Mouse (Mus musculus): ENCODE measurements around the gene Vegfc. TPM values are rescaled to one million over a fixed set of nuclear protein-coding genes. Genes with fewer than 3 reads are reported as not detected.

The Vegfc gene
- total and polyA plus RNA-seq, 3 experiments, result 2.7 to 6.8 (median 5.1) TPM

DNA sequence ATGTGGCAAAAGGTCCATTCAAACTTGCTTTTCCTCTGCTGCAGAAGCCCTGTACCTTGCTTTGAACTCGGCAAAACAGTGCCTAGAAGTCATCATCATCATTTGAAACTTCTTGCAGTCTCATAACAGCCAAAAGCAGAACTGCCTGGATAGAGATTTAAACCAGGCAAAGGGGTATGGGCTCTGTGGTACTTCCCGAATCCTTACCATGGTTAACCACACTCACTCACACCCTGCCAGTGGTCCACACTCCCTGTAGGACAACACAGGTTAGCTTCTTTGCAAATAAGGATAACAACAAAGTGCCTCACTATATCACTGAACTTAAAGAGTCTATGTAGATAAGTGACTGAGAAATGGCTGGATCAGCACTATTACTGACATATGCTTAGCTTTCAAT lies 9.7 kb downstream of the Vegfc start:
- H3K4me3 ChIP-seq, result no peak overlapping the region
- no peaks in the 10 kb centered on the region for H3K79me2 ChIP-seq (replicated peaks; ENCODE audit: control insufficient read depth, insufficient read depth, low read length)
- intact Hi-C loops (cut with DNase I), result no loop called here
- H3K9ac ChIP-seq (ENCODE audit: low read depth, low read length), result no peak overlapping the region
- peaks cover 2% of the 10 kb centered on the region for H3K4me1 ChIP-seq (ENCODE audit: control insufficient read depth, insufficient read depth, low read length)
- no peak for DNase-seq
- no peaks in the 10 kb centered on the region for H3K36me3 ChIP-seq (ENCODE audit: control insufficient read depth, insufficient read depth, low read length)
- no peaks in the 10 kb centered on the region for H3K27me3 ChIP-seq (ENCODE audit: control insufficient read depth, insufficient read depth, low read length)
- 75% methylated on average over 2 of the region's 2 CpGs for WGBS
- no peak overlapping the region for H3K27ac ChIP-seq
- no peak for TF ChIP-seq EP300 (IDR thresholded peaks at IDR 0.05; ENCODE audit: insufficient read depth, low read depth, low read length)
- no peak for TF ChIP-seq POLR2A (IDR thresholded peaks at IDR 0.05; ENCODE audit: insufficient read depth, low read depth, low read length)
- TF ChIP-seq CTCF (IDR thresholded peaks at IDR 0.05), result no peak

DNA sequence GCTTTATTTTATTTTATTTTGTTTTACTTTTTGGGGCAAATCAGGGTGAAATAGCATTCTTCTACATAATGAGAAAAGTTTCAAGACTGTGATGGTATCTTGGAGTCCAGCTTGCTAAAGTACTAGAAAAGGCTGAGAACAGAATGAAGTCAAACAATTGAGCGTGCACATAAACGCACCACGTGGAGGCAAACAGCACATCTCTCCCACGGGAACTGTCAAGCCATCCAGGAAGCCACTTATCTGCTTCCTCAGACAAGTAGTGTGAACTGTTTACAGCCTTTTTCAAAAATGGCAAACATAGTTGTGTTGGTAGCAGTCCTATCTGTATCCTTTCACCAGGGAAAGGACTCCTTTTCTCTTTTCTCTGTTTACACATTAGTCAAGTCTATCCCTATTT lies 11.8 kb downstream of the Vegfc start:
- Histone ChIP-seq H3K36me3 (ENCODE audit: control insufficient read depth, insufficient read depth, low read length) (no peaks in the 10 kb centered on the region), H3K4me3 (no peak overlapping the region), H3K9ac (ENCODE audit: low read depth, low read length) (no peak overlapping the region), H3K4me1 (ENCODE audit: control insufficient read depth, insufficient read depth, low read length) (peaks cover 2% of the 10 kb centered on the region), H3K27me3 (ENCODE audit: control insufficient read depth, insufficient read depth, low read length) (no peaks in the 10 kb centered on the region), H3K27ac (no peak overlapping the region), H3K79me2 (replicated peaks; ENCODE audit: control insufficient read depth, insufficient read depth, low read length) (no peaks in the 10 kb centered on the region)
- DNase-seq, result peak in 1 of 2 experiments; percentile 6
- intact Hi-C loops (cut with DNase I), result no loop called here
- TF ChIP-seq POLR2A (IDR thresholded peaks at IDR 0.05; ENCODE audit: insufficient read depth, low read depth, low read length) (no peak), CTCF (IDR thresholded peaks at IDR 0.05) (no peak), EP300 (IDR thresholded peaks at IDR 0.05; ENCODE audit: insufficient read depth, low read depth, low read length) (no peak)
- 26% methylated on average over 4 of the region's 4 CpGs for WGBS

DNA sequence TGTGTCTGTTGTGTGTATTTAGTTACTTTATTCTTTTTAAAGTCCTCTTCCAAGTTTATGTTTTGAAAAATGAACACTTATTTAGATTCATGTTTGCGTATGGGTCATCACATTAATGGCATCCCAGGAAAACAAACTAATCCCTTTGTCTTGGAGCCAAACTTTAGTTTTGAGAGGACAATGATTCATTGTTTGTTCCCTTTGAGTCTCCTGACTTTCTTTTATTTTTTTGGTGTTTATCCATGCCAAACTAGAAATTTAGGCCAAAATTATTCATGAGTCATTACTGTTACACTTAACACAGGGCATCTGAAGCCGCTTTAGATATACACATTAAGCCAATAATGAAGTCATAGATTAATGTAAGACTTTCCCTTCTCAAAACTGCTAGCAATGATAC lies 12.5 kb downstream of the Vegfc start:
- H3K36me3 ChIP-seq (ENCODE audit: control insufficient read depth, insufficient read depth, low read length), result no peaks in the 10 kb centered on the region
- no peak overlapping the region for H3K27ac ChIP-seq
- 79% methylated on average over 2 of the region's 2 CpGs for WGBS
- peaks cover 2% of the 10 kb centered on the region for H3K4me1 ChIP-seq (ENCODE audit: control insufficient read depth, insufficient read depth, low read length)
- no peaks in the 10 kb centered on the region for H3K27me3 ChIP-seq (ENCODE audit: control insufficient read depth, insufficient read depth, low read length)
- H3K9ac ChIP-seq (ENCODE audit: low read depth, low read length), result no peak overlapping the region
- H3K79me2 ChIP-seq (replicated peaks; ENCODE audit: control insufficient read depth, insufficient read depth, low read length), result no peaks in the 10 kb centered on the region
- no peak for TF ChIP-seq CTCF (IDR thresholded peaks at IDR 0.05)
- TF ChIP-seq EP300 (IDR thresholded peaks at IDR 0.05; ENCODE audit: insufficient read depth, low read depth, low read length), result no peak
- no peak for TF ChIP-seq POLR2A (IDR thresholded peaks at IDR 0.05; ENCODE audit: insufficient read depth, low read depth, low read length)
- intact Hi-C loops (cut with DNase I), result no loop called here
- no peak for DNase-seq
- no peak overlapping the region for H3K4me3 ChIP-seq

DNA sequence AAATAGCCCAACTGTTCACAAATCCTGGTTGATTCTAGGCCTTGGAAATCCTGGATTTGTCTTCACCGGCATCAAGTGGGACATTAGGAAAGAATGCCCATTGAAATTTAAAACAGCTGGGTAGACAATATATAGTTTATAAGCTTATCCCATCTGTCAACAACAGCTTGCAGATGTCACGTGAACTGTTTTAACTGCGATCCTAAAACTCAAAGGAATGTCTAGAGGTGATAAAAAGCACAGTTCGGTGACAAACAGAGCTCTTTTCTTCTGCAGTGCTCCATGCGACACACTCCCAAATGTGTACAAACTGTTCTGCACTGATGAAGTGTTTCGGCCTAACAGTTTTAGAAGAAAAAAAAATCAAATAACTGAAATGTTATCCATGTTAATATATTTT lies 22.7 kb downstream of the Vegfc start:
- 42% methylated on average over 6 of the region's 6 CpGs for WGBS
- intact Hi-C loops (cut with DNase I), result no loop called here
- no peaks in the 10 kb centered on the region for H3K79me2 ChIP-seq (replicated peaks; ENCODE audit: control insufficient read depth, insufficient read depth, low read length)

DNA sequence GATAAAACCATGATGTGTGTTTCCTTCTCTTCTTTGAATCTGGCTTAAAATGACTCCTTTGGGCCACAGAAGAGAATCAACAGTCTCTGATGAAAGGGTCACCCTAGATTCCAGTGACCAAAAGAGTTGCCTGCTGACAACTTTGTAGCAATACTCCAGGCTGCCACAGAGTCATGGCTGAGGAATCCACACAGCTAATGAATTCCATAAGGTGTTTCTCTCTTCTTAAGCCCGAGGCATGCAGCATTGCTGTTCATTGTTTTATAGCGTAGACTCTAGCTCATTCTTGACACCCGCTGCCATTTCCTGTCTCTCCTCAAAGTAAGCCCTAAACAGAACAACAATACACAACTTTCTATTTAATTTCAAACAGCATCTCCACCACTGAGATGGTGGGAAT lies 37.2 kb downstream of the Vegfc start:
- no peak for DNase-seq
- Histone ChIP-seq H3K27me3 (ENCODE audit: control insufficient read depth, insufficient read depth, low read length) (no peaks in the 10 kb centered on the region), H3K9ac (ENCODE audit: low read depth, low read length) (no peak overlapping the region), H3K79me2 (replicated peaks; ENCODE audit: control insufficient read depth, insufficient read depth, low read length) (no peaks in the 10 kb centered on the region), H3K4me1 (ENCODE audit: control insufficient read depth, insufficient read depth, low read length) (no peaks in the 10 kb centered on the region; the same call in 1 of the 2 replicates), H3K27ac (no peak overlapping the region), H3K36me3 (ENCODE audit: control insufficient read depth, insufficient read depth, low read length) (no peaks in the 10 kb centered on the region), H3K4me3 (no peak overlapping the region)
- WGBS, result 20% methylated on average over 3 of the region's 3 CpGs
- intact Hi-C loops (cut with DNase I), result no loop called here
- TF ChIP-seq CTCF (IDR thresholded peaks at IDR 0.05) (no peak), EP300 (IDR thresholded peaks at IDR 0.05; ENCODE audit: insufficient read depth, low read depth, low read length) (no peak), POLR2A (IDR thresholded peaks at IDR 0.05; ENCODE audit: insufficient read depth, low read depth, low read length) (no peak)

More for the DNA sequence above, 22.7 kb downstream of the Vegfc start:
- no peaks in the 10 kb centered on the region for H3K27me3 ChIP-seq (ENCODE audit: control insufficient read depth, insufficient read depth, low read length)
- no peak overlapping the region for H3K4me3 ChIP-seq
- no peaks in the 10 kb centered on the region for H3K36me3 ChIP-seq (ENCODE audit: control insufficient read depth, insufficient read depth, low read length)
- H3K4me1 ChIP-seq (ENCODE audit: control insufficient read depth, insufficient read depth, low read length), result no peaks in the 10 kb centered on the region; the same call in 1 of the 2 replicates
- H3K9ac ChIP-seq (ENCODE audit: low read depth, low read length), result no peak overlapping the region
- H3K27ac ChIP-seq, result no peak overlapping the region
- TF ChIP-seq CTCF (IDR thresholded peaks at IDR 0.05) (no peak), EP300 (IDR thresholded peaks at IDR 0.05; ENCODE audit: insufficient read depth, low read depth, low read length) (no peak), POLR2A (IDR thresholded peaks at IDR 0.05; ENCODE audit: insufficient read depth, low read depth, low read length) (no peak)
- DNase-seq, result no peak

DNA sequence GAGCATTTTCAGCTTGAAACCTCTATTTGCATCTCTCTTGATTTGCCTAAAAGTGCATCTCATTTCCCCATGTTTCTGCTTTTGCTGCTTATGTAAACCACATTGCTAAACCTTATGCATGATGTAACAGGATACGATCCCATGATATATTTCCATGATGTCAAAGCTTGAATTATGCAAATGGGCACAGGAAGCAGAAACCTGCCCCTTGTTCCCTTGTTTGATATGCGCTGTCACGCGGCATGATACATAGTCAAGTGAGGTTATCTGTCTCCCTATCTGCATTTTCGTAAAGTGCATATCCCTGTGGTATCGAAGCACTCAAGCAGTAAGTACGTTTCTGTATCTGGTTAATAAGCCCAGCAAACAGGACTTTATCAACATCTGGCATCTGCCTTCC lies 42.7 kb downstream of the Vegfc start:
- Histone ChIP-seq H3K36me3 (ENCODE audit: control insufficient read depth, insufficient read depth, low read length) (no peaks in the 10 kb centered on the region), H3K27me3 (ENCODE audit: control insufficient read depth, insufficient read depth, low read length) (no peaks in the 10 kb centered on the region), H3K9ac (ENCODE audit: low read depth, low read length) (no peak overlapping the region), H3K79me2 (replicated peaks; ENCODE audit: control insufficient read depth, insufficient read depth, low read length) (no peaks in the 10 kb centered on the region), H3K4me3 (no peak overlapping the region), H3K4me1 (ENCODE audit: control insufficient read depth, insufficient read depth, low read length) (no peaks in the 10 kb centered on the region; the same call in none of the 2 replicates), H3K27ac (no peak overlapping the region)
- no peak for TF ChIP-seq CTCF (IDR thresholded peaks at IDR 0.05)
- TF ChIP-seq EP300 (IDR thresholded peaks at IDR 0.05; ENCODE audit: insufficient read depth, low read depth, low read length), result no peak
- no peak for TF ChIP-seq POLR2A (IDR thresholded peaks at IDR 0.05; ENCODE audit: insufficient read depth, low read depth, low read length)
- 82% methylated on average over 7 of the region's 7 CpGs for WGBS
- no peak for DNase-seq
- intact Hi-C loops (cut with DNase I), result loop anchor here (5.0 kb wide), 1 partner anchor 52 kb away; no protein-coding TSS in a partner anchor

All from heart, adult 2 months (tissue).